Mouse (Mus musculus) limb, embryonic 11.5 days (tissue): ENCODE measurements around the gene Nvl. TPM values are rescaled to one million over a fixed set of nuclear protein-coding genes. Genes with fewer than 3 reads are reported as not detected.

Experiments used
- ATAC-seq: fragments of 200-750 bp; cut with Nextera tagmentation; 2 replicates; pipeline ENCODE4 v1.8.0; 2017; ENCODE audit warnings: low read depth; ENCODE audit not compliant: insufficient number of reproducible peaks, low FRiP score, low TSS enrichment
- DNase-seq: peaks from one replicate; pipeline ENCODE4 v3.0.0-alpha.2; 2015; ENCODE audit warnings: low spot score
- H3K27ac ChIP-seq: fragments of 300-500 bp; sonication (generic); replicated peaks from 2 replicates; pipeline ENCODE4 v1.5.1; 2014; ENCODE audit warnings: low read depth, mild to moderate bottlenecking, low read length
- H3K27me3 ChIP-seq: fragments of 300-500 bp; sonication (generic); 2 replicates; pipeline ENCODE4 v1.6.1; 2014; ENCODE audit warnings: mild to moderate bottlenecking, low read length, mixed read lengths; ENCODE audit not compliant: control insufficient read depth, insufficient read depth
- H3K36me3 ChIP-seq: fragments of 300-500 bp; sonication (generic); 2 replicates; pipeline ENCODE4 v1.6.1; 2014; ENCODE audit warnings: mild to moderate bottlenecking, low read length, moderate library complexity, mixed read lengths; ENCODE audit not compliant: control insufficient read depth, insufficient read depth
- H3K4me1 ChIP-seq: fragments of 300-500 bp; sonication (generic); 2 replicates; pipeline ENCODE4 v1.6.1; 2014; ENCODE audit warnings: low read length, mixed read lengths; ENCODE audit not compliant: control insufficient read depth, insufficient read depth
- H3K4me2 ChIP-seq: fragments of 300-500 bp; sonication (generic); 2 replicates; pipeline ENCODE4 v1.6.1; 2014; ENCODE audit warnings: low read depth, mild to moderate bottlenecking, moderate library complexity; ENCODE audit not compliant: severe bottlenecking
- H3K4me3 ChIP-seq: fragments of 300-500 bp; sonication (generic); 2 replicates; pipeline ENCODE4 v1.5.1; 2014; ENCODE audit warnings: low read depth, low read length
- H3K9ac ChIP-seq: fragments of 300-500 bp; sonication (generic); 2 replicates; pipeline ENCODE4 v1.6.1; 2014; ENCODE audit warnings: mild to moderate bottlenecking, low read length
- H3K9me3 ChIP-seq: fragments of 300-500 bp; sonication (generic); 2 replicates; pipeline ENCODE4 v1.6.1; 2016; ENCODE audit warnings: low read length; ENCODE audit not compliant: control insufficient read depth
- WGBS: fragments of 180-500 bp; shearing (Covaris S2); extraction: QIAGEN DNeasy Blood & Tissue Kit; methylation state at CpG from one replicate; pipeline ENCODE4 v1.1.7; 2014; 5-methylcytosine and 5-hydroxymethylcytosine counted together
- polyA plus RNA-seq: library from polyadenylated mRNA; unstranded; fragments of >200 nt; fragmentation: Nextera tagmentation; extraction: Ambion mirVana; gene quantifications from 2 replicates; pipeline ENCODE4 v1.2.1, GENCODE M21; 2014

Gene Nvl
- polyA plus RNA-seq, 1 experiment from 2014 or later = 45.0 TPM

DNA sequence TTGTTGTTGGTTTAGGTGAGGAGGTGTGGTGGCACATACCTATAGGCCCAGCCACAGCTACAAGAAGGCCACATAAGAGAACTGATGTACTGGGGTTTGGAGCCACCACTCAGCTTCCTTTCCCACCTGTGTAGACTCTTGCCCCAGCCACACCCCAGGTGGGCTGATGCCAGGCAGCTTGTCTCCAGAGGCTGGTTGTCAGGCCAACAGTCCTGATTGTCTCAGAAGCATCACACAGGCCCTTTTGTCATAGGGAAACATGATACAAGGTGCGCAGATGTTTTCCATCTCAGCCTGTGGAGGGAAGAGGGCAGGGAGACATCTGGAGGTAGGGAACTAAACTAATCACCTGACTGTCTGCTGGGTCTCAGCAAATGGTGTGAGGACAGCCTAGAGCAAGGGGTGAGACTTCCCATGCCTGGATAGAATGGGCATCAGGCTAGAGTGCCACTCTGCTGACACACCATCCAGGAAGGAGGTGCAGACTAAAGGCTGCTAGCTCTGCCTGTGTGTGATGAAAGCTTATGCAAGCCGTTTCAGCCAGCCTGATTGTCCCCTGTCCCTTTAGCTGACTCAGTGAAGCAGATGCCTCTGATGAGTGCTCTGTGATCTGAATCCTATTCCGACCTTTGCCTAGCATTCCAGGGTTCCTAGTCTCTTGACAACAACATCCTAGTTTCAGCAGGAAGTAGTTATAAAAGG lies 82.1 kb downstream of the Nvl start:
- H3K9ac ChIP-seq = no peak overlapping the region
- no peaks in the 10 kb centered on the region for H3K4me1 ChIP-seq
- no peak for ATAC-seq
- H3K4me2 ChIP-seq = no peak overlapping the region
- no peak overlapping the region for H3K27ac ChIP-seq
- H3K4me3 ChIP-seq = no peak overlapping the region
- H3K27me3 ChIP-seq = no peaks in the 10 kb centered on the region
- H3K36me3 ChIP-seq = no peaks in the 10 kb centered on the region
- 76% methylated on average over 3 of the region's 3 CpGs for WGBS
- DNase-seq = no peak
- H3K9me3 ChIP-seq = no peaks in the 10 kb centered on the region

DNA sequence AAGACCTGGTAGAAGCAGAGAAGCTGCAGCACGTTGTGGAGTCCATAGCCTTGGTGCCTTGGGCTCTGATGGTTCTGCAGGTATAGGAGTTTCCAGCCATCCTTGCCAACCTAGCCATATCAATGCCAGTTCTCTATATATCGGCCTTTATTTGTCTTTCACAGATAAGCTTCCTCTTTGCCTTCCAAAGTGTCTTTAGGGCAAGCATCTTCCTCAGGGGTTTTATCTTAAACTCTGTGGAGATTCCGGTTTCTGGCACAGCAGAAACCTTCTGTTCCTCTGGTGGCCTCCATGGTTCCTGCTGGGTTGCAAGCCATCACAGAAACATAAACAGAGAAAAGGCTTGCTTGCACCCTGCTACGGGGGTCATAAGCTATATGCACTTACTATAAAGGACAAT lies 91.1 kb downstream of the Nvl start:
- 85% methylated on average over 4 of the region's 4 CpGs for WGBS
- ATAC-seq (no peak), DNase-seq (no peak)
- no peaks in the 10 kb centered on the region for H3K9me3 ChIP-seq
- no peak overlapping the region for H3K9ac ChIP-seq
- H3K27me3 ChIP-seq = no peaks in the 10 kb centered on the region
- H3K36me3 ChIP-seq = no peaks in the 10 kb centered on the region
- no peak overlapping the region for H3K4me2 ChIP-seq
- no peak overlapping the region for H3K27ac ChIP-seq
- no peaks in the 10 kb centered on the region for H3K4me1 ChIP-seq
- H3K4me3 ChIP-seq = no peak overlapping the region

DNA sequence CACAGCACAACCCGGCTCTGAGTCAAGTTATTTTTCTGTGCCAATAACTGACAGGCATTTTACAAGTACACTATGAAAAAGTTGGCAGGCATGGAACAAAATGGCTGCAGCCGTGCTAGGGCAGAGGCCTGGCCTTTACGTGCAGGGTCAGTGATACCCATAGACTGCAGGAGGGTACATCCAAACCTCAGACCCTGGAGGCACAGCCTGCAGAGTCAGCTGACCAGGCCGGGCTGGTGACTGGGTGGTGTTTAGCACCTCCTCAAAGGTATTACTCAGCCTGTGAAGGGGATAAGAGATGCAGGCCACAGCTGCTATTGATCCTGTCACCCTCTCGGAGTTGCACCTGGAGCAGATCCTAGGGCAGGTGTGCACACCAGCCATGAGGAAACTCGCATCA lies 93.1 kb downstream of the Nvl start, which contains the start of gene 9130409I23Rik:
TSS of gene 9130409I23Rik (plus strand) at position 301 of the 400 bp plus-strand sequence.
- H3K36me3 ChIP-seq = no peaks in the 10 kb centered on the region
- H3K27ac ChIP-seq = no peak within 1 kb of the TSS
- ATAC-seq (no peak), DNase-seq (no peak)
- no peaks in the 10 kb centered on the region for H3K9me3 ChIP-seq
- no peaks in the 10 kb centered on the region for H3K4me1 ChIP-seq
- no peak within 1 kb of the TSS for H3K4me3 ChIP-seq
- H3K9ac ChIP-seq = no peak within 1 kb of the TSS
- H3K4me2 ChIP-seq = no peak within 1 kb of the TSS
- 86% methylated on average over 6 of the region's 6 CpGs for WGBS
- H3K27me3 ChIP-seq = no peaks in the 10 kb centered on the region

DNA sequence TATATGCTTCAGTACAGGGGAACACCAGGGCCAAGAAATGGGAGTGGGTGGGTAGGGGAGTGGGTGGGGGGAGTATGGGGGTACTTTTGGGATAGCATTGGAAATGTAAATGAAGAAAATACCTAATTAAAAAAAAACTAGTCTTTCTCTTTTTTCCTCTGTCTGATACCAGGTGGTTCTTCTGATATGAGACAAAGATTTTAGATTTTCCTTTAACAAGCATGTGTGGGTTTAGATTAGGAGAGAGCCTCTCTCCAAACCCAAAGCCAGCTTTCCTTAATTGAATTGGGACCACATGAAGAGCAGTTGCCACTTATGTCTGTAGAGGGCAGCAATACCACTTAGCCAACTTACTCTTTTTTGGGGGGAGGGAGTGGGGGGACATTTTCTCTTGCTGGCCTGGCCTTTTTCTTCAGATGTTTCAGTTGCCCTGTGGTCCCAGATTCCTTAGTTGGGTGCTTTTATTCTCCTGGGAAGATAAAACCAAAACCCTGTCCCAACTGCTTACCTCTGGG lies 94.6 kb downstream of the Nvl start:
- H3K27me3 ChIP-seq = no peaks in the 10 kb centered on the region
- no peak overlapping the region for H3K9ac ChIP-seq
- no peak overlapping the region for H3K4me2 ChIP-seq
- H3K36me3 ChIP-seq = no peaks in the 10 kb centered on the region
- ATAC-seq = no peak
- DNase-seq = no peak
- no peak overlapping the region for H3K27ac ChIP-seq
- H3K9me3 ChIP-seq = no peaks in the 10 kb centered on the region
- no peaks in the 10 kb centered on the region for H3K4me1 ChIP-seq
- no peak overlapping the region for H3K4me3 ChIP-seq

DNA sequence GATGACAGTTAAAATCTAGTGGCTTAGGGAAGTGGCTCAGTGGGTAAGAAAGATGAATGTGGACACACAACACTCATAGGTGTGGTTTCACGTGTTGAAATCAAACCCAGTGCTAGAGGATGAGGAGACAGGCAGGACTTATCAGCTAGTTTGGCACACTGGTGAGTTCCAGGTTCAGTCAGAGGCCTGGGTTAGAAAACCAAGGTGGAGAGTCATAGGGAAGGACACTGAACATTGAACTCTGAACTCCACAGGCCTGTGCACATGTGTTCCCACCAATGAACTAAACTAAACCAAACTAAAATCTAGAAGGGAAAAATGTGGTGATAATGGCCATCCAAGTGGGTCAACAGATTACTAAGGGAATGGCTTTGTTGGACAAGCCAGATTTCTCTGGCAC lies 96.5 kb downstream of the Nvl start:
- Histone ChIP-seq H3K4me1 (no peaks in the 10 kb centered on the region), H3K27me3 (no peaks in the 10 kb centered on the region), H3K9ac (no peak overlapping the region), H3K9me3 (no peaks in the 10 kb centered on the region), H3K27ac (no peak overlapping the region), H3K4me3 (no peak overlapping the region), H3K4me2 (no peak overlapping the region), H3K36me3 (no peaks in the 10 kb centered on the region)
- DNase-seq = no peak
- WGBS = 62% methylated on average over 1 of the region's 1 CpGs
- no peak for ATAC-seq

DNA sequence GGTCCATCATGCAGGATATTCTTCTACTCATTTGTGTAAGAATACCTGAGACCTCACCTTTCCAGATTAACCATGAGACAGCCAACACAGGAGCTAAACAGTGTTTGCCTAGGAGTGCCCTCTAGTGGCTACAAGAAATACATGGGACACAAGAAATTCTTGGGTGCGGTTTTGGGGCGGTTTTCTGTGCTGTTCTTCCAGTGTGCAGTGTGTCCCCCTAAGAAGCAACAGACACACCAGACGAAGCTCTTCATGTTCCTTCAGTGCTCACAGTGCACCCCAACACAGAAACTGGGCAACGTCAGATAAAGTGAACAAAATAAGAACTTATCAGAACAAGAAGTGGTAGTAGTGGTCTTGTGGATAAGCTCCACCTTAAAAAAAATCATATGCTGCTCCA lies 104.4 kb downstream of the Nvl start:
- Histone ChIP-seq H3K4me1 (no peaks in the 10 kb centered on the region), H3K36me3 (no peaks in the 10 kb centered on the region), H3K27me3 (no peaks in the 10 kb centered on the region), H3K27ac (no peak overlapping the region), H3K9ac (no peak overlapping the region), H3K9me3 (no peaks in the 10 kb centered on the region), H3K4me2 (no peak overlapping the region), H3K4me3 (no peak overlapping the region)
- WGBS = 17% methylated on average over 4 of the region's 4 CpGs
- DNase-seq (peak; percentile 48), ATAC-seq (no peak)

DNA sequence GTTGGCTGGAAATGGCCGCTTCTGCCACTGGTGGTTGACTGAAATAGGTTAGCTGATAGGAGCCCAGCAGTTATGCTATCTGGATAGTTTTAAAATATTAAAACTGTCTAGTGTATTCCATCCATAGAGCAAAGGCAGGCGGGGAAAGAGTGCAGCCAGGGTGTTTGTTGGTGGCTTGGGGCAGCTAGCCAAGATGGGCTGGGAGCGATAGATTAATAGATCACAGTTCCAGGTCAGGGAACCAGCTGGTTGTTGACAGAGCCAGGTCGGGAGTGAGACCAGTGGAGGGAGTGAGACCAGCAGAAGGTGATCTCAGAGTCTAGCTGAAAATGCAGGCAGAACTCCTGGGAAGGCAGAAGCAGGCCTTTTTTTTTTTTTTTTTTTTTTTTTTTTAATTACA lies 106.4 kb downstream of the Nvl start:
- Histone ChIP-seq H3K4me3 (no peak overlapping the region), H3K27ac (no peak overlapping the region), H3K4me2 (no peak overlapping the region), H3K9ac (no peak overlapping the region), H3K27me3 (no peaks in the 10 kb centered on the region), H3K9me3 (no peaks in the 10 kb centered on the region), H3K4me1 (no peaks in the 10 kb centered on the region), H3K36me3 (no peaks in the 10 kb centered on the region)
- ATAC-seq = no peak
- no peak for DNase-seq
- 74% methylated on average over 4 of the region's 4 CpGs for WGBS
